Mouse (Mus musculus): ENCODE measurements around the gene Sept12.

Gene Sept12

GRCm38 (mm10) chr16:4937351-4938190 lies 60.1 kb downstream of the Sept12 start:
- in situ Hi-C loops (cut with MseI, MboI): no loop called here
